Mouse (Mus musculus): ENCODE results near the gene Lrrc75a. TPM values are rescaled to one million over a fixed set of nuclear protein-coding genes. Genes with fewer than 3 reads are reported as not detected.

Gene Lrrc75a
- polyA plus RNA-seq, 1 experiment from 2014 or later = 10.4 TPM

- 3% methylated on average over 11 of the region's 11 CpGs for WGBS
- H3K27ac ChIP-seq = peak overlapping the region; percentile 91
- H3K4me2 ChIP-seq = peak overlapping the region; percentile 44
- no peaks in the 10 kb centered on the region for H3K27me3 ChIP-seq
- peak; percentile 50 for ATAC-seq (ENCODE audit: low FRiP score)
- no peaks in the 10 kb centered on the region for H3K36me3 ChIP-seq
- H3K9me3 ChIP-seq = no peaks in the 10 kb centered on the region
- peak overlapping the region; percentile 13 for H3K4me3 ChIP-seq
- H3K9ac ChIP-seq = peak overlapping the region; percentile 66
- H3K4me1 ChIP-seq (replicated peaks) = peaks cover 55% of the 10 kb centered on the region
Observed at GRCm38 (mm10) chr11:62630225-62630821, 18.0 kb downstream of the Lrrc75a start.

DNA sequence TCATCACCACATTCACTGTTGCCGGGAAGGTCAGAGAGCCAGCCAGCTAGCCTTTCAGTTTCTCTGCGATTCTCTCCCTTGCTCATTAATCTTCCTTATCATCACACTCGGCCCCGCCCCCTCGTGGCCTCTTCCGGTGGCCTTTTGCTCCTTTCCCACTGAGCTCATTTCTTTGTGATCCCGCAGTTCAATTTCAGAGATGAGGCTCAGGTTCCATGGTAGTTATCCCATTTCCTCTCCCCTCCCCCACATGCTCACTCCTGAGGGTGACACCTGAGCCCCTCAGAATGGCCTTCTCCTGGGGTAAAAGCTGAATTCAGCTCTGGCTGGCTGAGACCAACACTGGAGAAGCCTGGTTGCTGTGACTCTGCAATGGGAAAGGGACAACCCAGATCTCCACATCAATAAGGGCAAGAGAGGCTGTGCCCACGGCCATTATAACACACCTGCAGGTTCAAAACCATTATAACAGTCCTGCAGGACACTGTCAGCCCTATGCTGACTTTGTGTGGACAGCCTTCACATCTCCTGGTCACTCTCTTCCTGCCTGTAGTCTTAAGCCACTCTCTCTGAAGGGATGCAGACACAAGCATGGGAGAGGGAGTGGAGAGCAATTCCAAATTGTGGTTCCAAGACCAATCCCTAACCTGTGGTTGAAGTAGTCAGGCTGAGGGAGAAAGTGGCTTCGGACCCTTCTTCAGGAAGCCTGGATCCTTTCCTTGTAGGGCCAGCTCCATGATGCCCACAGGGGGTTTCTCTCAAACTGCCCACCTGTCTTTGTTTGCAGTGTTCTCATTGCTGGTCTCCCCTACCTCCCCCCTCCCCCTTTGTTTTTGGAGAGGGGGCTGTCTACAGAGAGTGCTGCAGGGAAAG, 18.7 kb downstream of the Lrrc75a start:
- H3K27ac ChIP-seq = peak overlapping the region; percentile 91
- peak; percentile 44 for ATAC-seq (ENCODE audit: low FRiP score)
- no peak overlapping the region for H3K4me3 ChIP-seq
- WGBS = 1% methylated on average over 9 of the region's 9 CpGs
- no peaks in the 10 kb centered on the region for H3K9me3 ChIP-seq
- H3K4me2 ChIP-seq = peak overlapping the region; percentile 44
- no peaks in the 10 kb centered on the region for H3K27me3 ChIP-seq
- no peaks in the 10 kb centered on the region for H3K36me3 ChIP-seq
- peak overlapping the region; percentile 66 for H3K9ac ChIP-seq
- H3K4me1 ChIP-seq (replicated peaks) = peaks cover 58% of the 10 kb centered on the region

DNA sequence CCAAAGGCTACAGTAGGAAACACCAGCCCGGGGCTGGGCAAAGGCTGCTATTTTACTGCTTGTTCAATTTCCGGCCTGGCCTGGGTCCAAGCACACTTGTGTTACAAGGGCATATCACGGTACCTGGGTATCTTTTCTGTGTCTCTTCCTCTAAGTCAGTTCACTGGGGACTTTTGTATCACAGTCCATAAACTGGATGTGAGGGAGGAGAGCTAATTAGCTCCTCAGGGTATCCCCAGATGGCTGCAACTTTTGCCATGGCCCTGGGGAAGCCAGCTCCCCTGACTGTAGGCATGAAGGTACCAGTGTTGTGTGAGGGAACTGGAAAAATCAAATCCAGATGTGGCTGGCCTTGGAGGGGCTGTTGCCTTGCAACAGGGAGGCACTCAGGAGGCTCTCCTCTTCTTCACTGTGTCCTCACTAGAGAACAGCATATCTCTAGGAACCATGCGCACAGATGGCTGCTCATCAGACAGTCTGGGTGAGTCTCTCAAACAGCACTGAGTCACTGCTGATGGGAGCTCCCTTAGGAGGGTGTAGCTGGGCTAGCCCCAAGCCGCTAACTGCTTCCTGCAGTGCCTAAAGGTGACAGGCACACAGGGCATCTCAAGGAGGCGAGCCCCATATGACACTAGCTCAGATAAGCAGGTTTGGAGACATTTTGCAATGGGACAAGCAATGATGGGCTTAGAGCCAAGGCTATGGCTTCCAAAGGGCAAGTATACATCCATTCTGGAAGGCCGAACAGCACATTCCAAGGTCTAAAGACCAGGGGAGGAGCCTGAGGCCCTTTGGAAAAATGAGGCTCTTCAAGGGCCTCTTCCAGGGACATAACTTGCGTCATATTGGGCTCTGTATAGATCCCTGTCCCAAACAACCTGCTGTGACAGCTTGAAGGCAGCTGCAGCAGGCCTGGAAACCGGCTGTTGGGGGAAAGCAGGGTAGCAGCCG, 23.7 kb downstream of the Lrrc75a start:
- no peak overlapping the region for H3K4me2 ChIP-seq
- WGBS = 57% methylated on average over 10 of the region's 10 CpGs
- no peaks in the 10 kb centered on the region for H3K9me3 ChIP-seq
- H3K27me3 ChIP-seq = no peaks in the 10 kb centered on the region
- peaks cover 7% of the 10 kb centered on the region; the same call in 1 of the 2 replicates for H3K36me3 ChIP-seq
- peaks cover 40% of the 10 kb centered on the region for H3K4me1 ChIP-seq (replicated peaks)
- peak overlapping the region; percentile 82 for H3K27ac ChIP-seq
- 0 out of 2 replicates have a peak, but pooled peaks have one; percentile 49 for ATAC-seq (ENCODE audit: low FRiP score)
- peak overlapping the region; percentile 9; the same call in 1 of the 2 replicates for H3K9ac ChIP-seq
- H3K4me3 ChIP-seq = no peak overlapping the region

DNA sequence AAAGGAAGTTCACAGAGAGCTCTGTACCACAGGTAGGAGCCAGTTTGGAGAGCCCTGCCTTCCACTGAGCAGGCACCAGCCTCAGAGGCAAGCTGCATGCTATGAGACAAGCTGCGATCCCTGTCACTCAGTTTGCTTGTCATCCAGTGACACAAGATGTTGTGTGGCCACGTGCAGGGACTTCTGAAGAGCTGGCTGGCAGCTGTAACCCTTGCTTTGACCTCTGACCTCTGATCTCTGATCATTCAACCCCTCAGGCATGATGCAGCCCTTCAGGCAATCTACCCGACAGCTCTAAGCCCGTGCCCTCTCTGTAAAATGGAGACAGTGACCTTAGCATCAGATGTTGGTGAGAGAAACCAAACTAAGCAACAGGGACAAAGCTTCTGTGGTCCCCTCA, 25.5 kb downstream of the Lrrc75a start:
- ATAC-seq (ENCODE audit: low FRiP score) = no peak

DNA sequence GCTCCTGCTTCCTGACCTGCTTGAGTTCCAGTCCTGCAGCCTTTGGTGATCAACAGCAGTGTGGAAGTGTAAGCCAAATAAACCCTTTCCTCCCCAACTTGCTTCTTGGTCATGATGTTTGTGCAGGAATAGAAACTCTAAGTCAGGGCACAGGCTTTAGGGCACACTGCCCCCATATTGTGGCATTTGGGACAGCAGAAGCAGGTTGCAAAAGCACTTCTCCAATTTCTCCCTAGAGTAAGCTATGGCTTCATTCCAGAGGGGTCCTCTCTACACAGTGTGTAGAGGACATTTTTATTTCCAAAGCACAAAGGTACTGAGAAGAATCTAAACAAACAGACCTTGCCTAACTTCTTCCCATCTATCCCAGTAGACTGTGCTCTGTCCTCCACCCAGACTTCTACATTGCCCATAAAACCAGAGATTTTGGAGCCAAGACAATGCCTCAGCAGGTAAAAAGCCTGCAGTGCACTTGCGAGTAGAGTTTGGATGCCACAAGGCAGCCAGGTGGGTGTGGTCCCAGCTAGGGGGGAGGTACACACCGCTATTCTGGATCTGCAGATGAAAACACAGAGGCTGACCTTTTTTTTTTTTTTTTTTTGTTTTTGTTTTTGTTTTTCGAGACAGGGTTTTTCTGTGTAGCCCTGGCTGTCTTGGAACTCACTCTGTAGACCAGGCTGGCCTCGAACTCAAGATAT, 26.6 kb downstream of the Lrrc75a start:
- Histone ChIP-seq H3K27ac (no peak overlapping the region), H3K4me3 (no peak overlapping the region), H3K4me1 (replicated peaks) (peaks cover 19% of the 10 kb centered on the region), H3K9me3 (no peaks in the 10 kb centered on the region), H3K36me3 (peaks cover 29% of the 10 kb centered on the region), H3K4me2 (no peak overlapping the region), H3K9ac (no peak overlapping the region), H3K27me3 (no peaks in the 10 kb centered on the region)
- 81% methylated on average over 4 of the region's 4 CpGs for whole genome bisulfite sequencing
- ATAC-seq (ENCODE audit: low FRiP score) = no peak

More for the DNA sequence above, 25.5 kb downstream of the Lrrc75a start:
- H3K36me3 ChIP-seq = peaks cover 21% of the 10 kb centered on the region
- H3K9ac ChIP-seq = no peak overlapping the region
- 25% methylated on average over 4 of the region's 4 CpGs for WGBS
- H3K4me2 ChIP-seq = no peak overlapping the region
- peaks cover 22% of the 10 kb centered on the region for H3K4me1 ChIP-seq (replicated peaks)
- no peaks in the 10 kb centered on the region for H3K9me3 ChIP-seq
- H3K4me3 ChIP-seq = no peak overlapping the region
- no peaks in the 10 kb centered on the region for H3K27me3 ChIP-seq
- H3K27ac ChIP-seq = no peak overlapping the region

GRCm38 (mm10) chr11:62621079-62621478, 27.2 kb downstream of the Lrrc75a start:
- H3K9me3 ChIP-seq = no peaks in the 10 kb centered on the region
- no peaks in the 10 kb centered on the region for H3K27me3 ChIP-seq
- H3K9ac ChIP-seq = no peak overlapping the region
- H3K4me1 ChIP-seq (replicated peaks) = peaks cover 19% of the 10 kb centered on the region
- no peak overlapping the region for H3K4me2 ChIP-seq
- H3K27ac ChIP-seq = no peak overlapping the region
- WGBS = 97% methylated on average over 8 of the region's 8 CpGs
- ATAC-seq (ENCODE audit: low FRiP score) = no peak
- no peak overlapping the region for H3K4me3 ChIP-seq
- peaks cover 33% of the 10 kb centered on the region for H3K36me3 ChIP-seq

DNA sequence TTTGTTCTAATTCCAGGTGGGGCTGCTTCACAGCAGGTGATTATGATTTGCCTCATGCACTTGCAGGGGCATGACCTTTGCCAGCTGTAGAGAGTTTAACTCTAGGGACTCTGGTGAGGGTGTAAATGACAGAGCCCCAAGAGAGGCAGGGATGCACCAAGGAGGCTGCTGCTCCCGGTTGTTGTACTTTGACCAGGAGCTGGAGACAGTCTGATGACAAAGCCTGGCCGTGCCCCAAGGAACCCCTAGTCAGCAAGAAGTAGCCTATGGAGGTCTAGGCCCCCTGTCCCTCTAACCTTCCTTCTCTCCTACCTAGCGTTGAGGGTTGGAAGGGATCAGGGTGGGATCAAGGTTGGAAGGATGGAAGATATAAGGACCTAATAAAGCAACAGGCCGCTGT, 32.9 kb downstream of the Lrrc75a start:
- peak overlapping the region; percentile 97; the same call in 1 of the 2 replicates for H3K27ac ChIP-seq
- WGBS = 87% methylated on average over 4 of the region's 4 CpGs
- ATAC-seq (ENCODE audit: low FRiP score) = no peak

GRCm38 (mm10) chr11:62614876-62615410, 33.4 kb downstream of the Lrrc75a start:
- Histone ChIP-seq H3K36me3 (peaks cover 39% of the 10 kb centered on the region), H3K27me3 (no peaks in the 10 kb centered on the region), H3K4me1 (replicated peaks) (peaks cover 32% of the 10 kb centered on the region), H3K9me3 (no peaks in the 10 kb centered on the region), H3K4me2 (no peak overlapping the region), H3K27ac (peak overlapping the region; percentile 97), H3K4me3 (no peak overlapping the region), H3K9ac (peak overlapping the region; percentile 70; the same call in 1 of the 2 replicates)
- no peak for ATAC-seq (ENCODE audit: low FRiP score)
- 68% methylated on average over 8 of the region's 8 CpGs for WGBS

More for the DNA sequence above, 32.9 kb downstream of the Lrrc75a start:
- Histone ChIP-seq H3K4me2 (no peak overlapping the region), H3K27me3 (no peaks in the 10 kb centered on the region), H3K9ac (no peak overlapping the region), H3K36me3 (peaks cover 39% of the 10 kb centered on the region), H3K4me1 (replicated peaks) (peaks cover 32% of the 10 kb centered on the region), H3K9me3 (no peaks in the 10 kb centered on the region), H3K4me3 (no peak overlapping the region)

GRCm38 (mm10) chr11:62613657-62614365, 34.5 kb downstream of the Lrrc75a start:
- H3K4me3 ChIP-seq = peak overlapping the region; percentile 20
- H3K4me1 ChIP-seq (replicated peaks) = peaks cover 32% of the 10 kb centered on the region
- 3% methylated on average over 19 of the region's 19 CpGs for WGBS
- ATAC-seq (ENCODE audit: low FRiP score) = peak; percentile 96
- peaks cover 39% of the 10 kb centered on the region for H3K36me3 ChIP-seq
- H3K27ac ChIP-seq = peak overlapping the region; percentile 97
- no peaks in the 10 kb centered on the region for H3K9me3 ChIP-seq
- peak overlapping the region; percentile 47 for H3K4me2 ChIP-seq
- no peaks in the 10 kb centered on the region for H3K27me3 ChIP-seq
- H3K9ac ChIP-seq = peak overlapping the region; percentile 70

- H3K4me3 ChIP-seq = no peak overlapping the region
- 41% methylated on average over 10 of the region's 10 CpGs for WGBS
- H3K9me3 ChIP-seq = no peaks in the 10 kb centered on the region
- no peaks in the 10 kb centered on the region for H3K27me3 ChIP-seq
- peaks cover 44% of the 10 kb centered on the region for H3K36me3 ChIP-seq
- peak overlapping the region; percentile 67 for H3K9ac ChIP-seq
- no peak for ATAC-seq (ENCODE audit: low FRiP score)
- H3K27ac ChIP-seq = peak overlapping the region; percentile 97
- H3K4me2 ChIP-seq = peak overlapping the region; percentile 47
- peaks cover 35% of the 10 kb centered on the region for H3K4me1 ChIP-seq (replicated peaks)
Observed at GRCm38 (mm10) chr11:62612604-62613003, 35.7 kb downstream of the Lrrc75a start.

GRCm38 (mm10) chr11:62610304-62610703, 38.0 kb downstream of the Lrrc75a start:
- H3K4me1 ChIP-seq (replicated peaks) = peaks cover 58% of the 10 kb centered on the region
- H3K36me3 ChIP-seq = peaks cover 52% of the 10 kb centered on the region
- no peak overlapping the region for H3K9ac ChIP-seq
- no peaks in the 10 kb centered on the region for H3K9me3 ChIP-seq
- H3K27me3 ChIP-seq = no peaks in the 10 kb centered on the region
- no peak overlapping the region for H3K27ac ChIP-seq
- no peak overlapping the region for H3K4me3 ChIP-seq
- ATAC-seq (ENCODE audit: low FRiP score) = no peak
- H3K4me2 ChIP-seq = no peak overlapping the region
- 90% methylated on average over 6 of the region's 6 CpGs for WGBS

Measured in hindbrain, embryonic 13.5 days (tissue).